Mouse (Mus musculus) gastrocnemius, postnatal 14 days (tissue): ENCODE data around the gene B4galt1. TPM values are rescaled to one million over a fixed set of nuclear protein-coding genes. Genes with fewer than 3 reads are reported as not detected.
A peak's percentile ranks its signal among the peaks of the same experiment; 100 is the strongest.

ENCODE experiments used
- DNase-seq: peaks from one replicate; pipeline ENCODE4 v3.0.0; 2021; ENCODE audit warnings: mixed read lengths
- intact Hi-C: fragments of 180-260 bp; cut with DNase I; formaldehyde crosslinking; loops from one replicate; pipeline ENCODE4 v1.15.1; 2025; ENCODE audit warnings: low total_unique reads
- total RNA-seq, 2 experiments: library from RNA; stranded (reverse); gene quantifications; 2 replicates each; pipeline ENCODE4 v1.2.3; 2021

Gene B4galt1
- total RNA-seq, 2 experiments from 2014 or later: 36.3 to 38.8 TPM

DNA sequence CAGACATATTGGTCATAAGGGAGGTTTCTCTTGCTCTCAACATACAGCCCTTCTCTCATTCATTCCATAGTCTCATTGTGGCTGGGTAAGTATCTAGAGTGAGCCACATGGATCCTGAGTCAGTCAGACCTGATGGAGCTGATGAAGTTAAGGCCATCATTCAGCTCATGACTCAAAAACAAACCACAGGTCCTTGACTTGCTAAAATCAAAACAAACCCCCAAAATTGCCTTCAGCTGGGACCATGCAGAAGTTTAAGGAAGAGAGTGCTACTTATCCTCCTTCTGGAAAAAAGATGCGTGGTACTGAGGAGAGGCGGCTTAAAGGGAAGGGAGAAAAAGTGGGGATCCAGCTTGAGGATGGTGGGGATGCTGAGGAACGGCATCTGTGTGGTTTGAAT is 58.0 kb downstream of the B4galt1 start:
- intact Hi-C loops: no loop called here

GRCm38 (mm10) chr4:40794320-40794719 is 59.5 kb downstream of the B4galt1 start:
- intact Hi-C loops: no loop called here
- DNase-seq: no peak

More for the DNA sequence above, 58.0 kb downstream of the B4galt1 start:
- no peak for DNase-seq

DNA sequence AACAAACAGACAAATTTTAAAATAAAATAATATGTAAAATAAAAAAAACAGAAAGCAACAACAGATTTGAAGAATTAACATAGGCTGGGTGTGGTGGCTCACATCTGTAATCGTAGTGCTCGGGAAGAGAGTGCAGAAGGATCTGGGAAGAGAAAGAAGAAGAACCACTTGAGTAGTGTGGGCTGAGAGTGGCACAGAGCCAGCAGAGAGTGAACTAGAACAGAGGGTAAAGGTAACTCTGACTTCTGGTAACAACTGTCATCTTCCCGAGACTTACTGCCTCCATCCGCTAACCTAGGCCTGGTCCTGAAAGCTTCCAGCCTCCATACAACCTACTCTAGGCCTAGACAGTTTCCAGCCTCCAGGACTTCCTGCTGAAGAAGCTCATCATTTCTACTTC is 62.6 kb downstream of the B4galt1 start:
- intact Hi-C loops: no loop called here
- DNase-seq: no peak

DNA sequence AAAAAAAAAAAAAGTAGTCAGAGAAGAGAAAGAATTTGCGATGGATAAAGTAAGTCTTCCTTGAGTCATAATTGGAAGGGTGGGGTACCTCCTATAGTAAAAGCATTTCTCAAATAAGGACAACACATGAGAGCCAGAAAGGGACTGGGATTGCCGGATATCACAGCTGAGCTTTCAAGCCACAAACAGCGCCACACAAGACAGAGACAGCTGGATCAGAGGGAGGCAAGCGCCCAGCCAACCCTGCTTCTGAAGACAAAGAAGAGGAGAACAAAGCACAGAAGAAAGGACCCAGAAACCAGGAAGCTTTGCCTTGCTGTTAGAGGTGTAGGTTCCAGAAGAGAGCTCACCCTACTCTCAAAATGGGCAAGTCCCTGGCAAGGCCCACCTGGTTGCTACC is 67.2 kb downstream of the B4galt1 start:
- no peak for DNase-seq

DNA sequence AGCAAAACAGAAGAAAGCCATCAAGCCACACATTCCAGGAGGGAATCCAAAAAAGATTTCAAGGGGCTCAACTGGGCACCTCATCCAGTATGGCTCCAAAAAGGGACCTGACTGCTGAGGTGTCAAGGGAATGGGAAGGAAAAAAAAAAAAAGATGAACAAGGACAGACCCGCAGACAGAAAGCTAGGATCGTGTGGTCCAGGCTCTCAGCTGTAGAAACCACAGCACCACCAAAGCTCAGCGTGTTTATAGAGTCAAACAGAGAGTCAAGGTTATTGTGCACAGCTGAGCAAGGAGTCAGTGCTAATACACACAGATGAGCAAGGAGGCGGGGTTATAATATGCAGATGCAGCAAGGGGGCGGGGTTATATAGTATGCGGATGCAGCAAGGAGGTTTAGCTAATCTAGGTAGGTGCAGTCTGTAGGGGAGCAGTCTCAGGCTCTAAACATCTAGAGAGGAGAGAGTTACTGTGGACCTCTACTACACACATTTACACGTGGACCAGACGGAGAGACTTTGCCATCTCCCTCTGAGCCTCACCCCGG is 68.1 kb downstream of the B4galt1 start:
- DNase-seq: no peak
- intact Hi-C loops: no loop called here

More for the DNA sequence above, 67.2 kb downstream of the B4galt1 start:
- intact Hi-C loops: no loop called here

GRCm38 (mm10) chr4:40784556-40785169 is 69.1 kb downstream of the B4galt1 start:
- peak; percentile 53 for DNase-seq
- intact Hi-C loops: no loop called here

DNA sequence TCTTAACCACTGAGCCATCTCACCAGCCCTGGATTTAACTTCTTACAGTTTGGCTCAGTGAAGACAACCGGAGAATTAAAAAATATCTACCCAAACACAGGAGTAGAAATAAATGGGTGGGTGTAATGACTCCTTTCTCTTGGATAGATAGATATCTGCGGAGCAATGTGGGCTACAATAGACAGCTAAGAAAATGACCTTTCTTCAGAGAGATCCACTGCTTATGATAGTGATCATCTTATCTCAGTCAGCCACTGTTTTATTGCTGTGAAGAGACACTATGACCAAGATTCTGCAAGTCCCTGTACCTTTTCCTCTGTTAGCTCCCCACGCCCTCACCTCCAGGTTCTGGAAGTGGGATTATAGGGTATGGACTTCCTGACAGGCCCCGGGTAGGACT is 70.8 kb downstream of the B4galt1 start:
- intact Hi-C loops: no loop called here

DNA sequence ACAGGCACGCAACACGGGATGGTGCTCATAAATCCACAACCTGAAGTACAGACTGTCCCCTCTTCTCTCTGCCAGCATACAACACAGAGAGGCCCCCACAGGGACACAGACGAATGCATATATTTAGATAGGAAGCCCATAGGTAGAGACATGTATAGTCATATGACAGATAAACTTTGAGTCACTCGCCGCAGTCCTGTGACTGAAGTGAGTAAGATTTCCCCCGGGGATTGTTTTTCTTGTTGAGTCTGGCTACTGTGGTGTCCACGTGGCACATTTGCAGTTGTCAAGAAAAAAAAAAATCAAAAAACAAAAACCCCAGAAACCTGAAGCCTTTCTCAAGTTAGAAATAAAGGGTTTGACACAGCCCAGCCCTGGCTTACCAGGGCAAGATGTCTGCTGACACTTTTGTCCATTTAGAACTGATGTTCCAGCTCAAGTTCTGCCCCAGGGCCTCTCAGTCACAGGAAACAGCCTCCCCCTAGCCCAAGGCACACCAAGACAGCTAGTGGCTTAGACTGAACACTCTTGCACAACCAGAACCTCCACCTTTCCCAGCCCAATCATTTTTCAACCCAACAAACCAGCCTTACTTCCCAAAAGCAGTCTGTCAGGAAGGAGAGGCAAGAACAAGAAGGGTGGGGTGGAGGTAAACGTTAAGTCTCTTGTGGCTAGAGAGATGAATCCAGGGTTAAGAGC is 71.9 kb downstream of the B4galt1 start:
- intact Hi-C loops: no loop called here
- no peak for DNase-seq

More for the DNA sequence above, 70.8 kb downstream of the B4galt1 start:
- DNase-seq: no peak

- intact Hi-C loops: no loop called here
- DNase-seq: no peak
Observed at GRCm38 (mm10) chr4:40781143-40781542, 72.7 kb downstream of the B4galt1 start.

- no peak for DNase-seq
- intact Hi-C loops: no loop called here
Observed at GRCm38 (mm10) chr4:40778656-40779055, 75.1 kb downstream of the B4galt1 start.

DNA sequence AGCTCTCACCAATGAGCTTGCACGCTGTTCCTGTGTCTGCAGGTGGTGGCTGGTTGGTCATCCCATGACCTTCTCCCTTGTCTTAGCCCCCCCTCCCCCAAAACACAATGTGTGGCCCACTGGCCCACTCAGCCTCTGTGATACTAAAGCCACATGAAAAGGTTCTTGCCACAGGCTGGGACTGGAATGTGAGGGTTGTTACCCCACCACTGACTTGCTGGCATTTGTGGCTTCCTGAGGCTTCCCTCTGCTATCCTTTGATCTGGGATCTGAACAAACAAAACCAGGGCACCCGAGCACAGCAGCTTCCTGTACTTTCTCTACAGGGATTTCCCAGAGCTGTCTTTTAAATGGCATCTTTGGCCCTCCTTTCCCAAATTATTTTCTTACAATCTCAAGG is 76.7 kb downstream of the B4galt1 start:
- intact Hi-C loops: loop anchor here (2.0 kb wide), 1 partner anchor 128 kb away; no protein-coding TSS in a partner anchor
- no peak for DNase-seq

- intact Hi-C loops: loop anchor here (2.0 kb wide), 1 partner anchor 128 kb away; no protein-coding TSS in a partner anchor
- DNase-seq: no peak
Observed at GRCm38 (mm10) chr4:40776416-40776815, 77.4 kb downstream of the B4galt1 start.

DNA sequence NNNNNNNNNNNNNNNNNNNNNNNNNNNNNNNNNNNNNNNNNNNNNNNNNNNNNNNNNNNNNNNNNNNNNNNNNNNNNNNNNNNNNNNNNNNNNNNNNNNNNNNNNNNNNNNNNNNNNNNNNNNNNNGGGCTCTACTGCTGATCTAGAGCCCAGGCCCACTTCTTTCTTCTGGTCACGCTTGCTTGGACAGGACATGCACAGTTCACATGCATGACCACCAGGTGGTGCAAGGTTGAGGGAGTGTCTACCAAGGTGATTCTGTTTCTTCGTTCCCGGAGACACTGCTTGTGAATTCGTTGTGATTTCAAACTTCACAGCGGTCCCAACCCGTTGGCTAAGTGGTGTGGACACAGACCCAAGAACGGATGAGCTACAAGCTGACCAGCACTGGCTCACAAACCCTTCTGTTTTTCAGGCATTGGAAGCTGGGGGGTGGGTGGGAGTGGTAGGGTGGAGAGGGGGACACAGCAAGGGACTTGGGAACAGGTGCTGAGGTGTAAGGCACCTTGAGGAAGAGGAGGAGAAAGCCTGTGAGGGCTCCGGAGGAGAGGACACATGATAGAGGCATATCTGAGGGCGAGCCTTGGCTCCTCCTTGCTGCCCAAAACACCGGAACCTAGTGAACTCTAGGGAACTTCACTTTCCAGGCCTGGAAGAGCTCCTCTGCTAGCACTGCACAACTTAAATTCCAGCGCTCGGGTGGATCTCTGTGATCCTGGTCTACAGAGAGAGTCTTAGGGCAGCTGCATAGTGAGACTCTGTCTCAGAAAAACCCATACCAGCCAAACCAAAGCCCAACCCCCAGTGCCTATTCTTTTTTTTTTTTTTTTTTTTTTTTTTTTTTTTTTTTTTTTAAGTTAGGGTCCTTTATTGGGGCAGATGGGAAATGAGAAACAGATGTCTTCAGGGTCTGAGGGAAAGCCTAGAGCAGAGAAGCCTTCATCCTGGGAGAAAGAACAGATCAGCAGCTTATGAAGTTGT is 79.2 kb downstream of the B4galt1 start:
- DNase-seq: peak; percentile 80
- intact Hi-C loops: no loop called here

DNA sequence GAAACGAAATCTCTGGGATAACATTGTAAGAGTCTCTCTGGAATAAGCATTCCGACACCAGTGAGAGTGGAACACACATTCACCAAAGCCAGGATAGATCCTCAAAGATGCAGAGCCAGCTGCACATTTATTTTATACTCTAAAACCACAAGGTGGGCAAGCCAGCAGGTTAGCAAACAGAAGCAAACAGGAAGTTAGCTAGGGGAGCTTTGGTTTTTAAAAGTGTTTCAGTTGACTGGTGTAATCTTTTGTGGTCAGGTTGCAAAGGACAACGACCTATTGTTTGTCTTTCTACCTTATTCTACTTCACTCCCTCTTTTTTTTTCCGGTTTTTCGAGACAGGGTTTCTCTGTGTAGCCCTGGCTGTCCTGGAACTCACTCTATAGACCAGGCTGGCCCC is 93.9 kb downstream of the B4galt1 start:
- DNase-seq: no peak
- intact Hi-C loops: no loop called here

DNA sequence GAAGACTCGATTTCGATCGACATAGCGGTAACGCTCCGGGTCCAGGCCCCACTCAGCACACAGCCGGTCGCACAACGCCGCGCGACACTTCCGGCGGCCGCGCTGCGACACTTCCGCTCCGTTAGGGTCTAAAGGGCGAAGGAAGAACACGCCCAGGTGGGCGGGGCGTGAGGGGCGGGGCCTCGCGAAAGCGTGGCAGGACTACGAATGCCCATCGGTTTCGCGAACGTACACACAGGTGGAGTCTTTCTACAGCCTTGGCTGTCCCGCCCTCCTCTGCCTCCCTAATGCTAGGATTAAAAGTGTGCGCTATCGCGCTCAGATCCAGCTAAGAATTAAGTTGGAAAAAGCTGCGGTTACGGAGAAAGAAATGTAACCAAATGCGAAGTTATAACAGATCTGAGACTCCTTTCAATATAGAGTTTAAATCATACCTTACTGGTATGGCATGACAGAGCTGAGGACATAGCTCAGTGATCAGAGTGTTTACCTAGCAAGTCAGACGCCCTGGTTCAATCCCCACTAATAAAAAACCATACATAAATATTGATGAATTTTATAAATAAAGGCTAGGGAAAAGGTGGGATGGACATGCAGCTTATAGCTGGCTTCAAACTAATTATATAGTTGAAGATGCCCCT is 95.9 kb downstream of the B4galt1 start, which contains the start of gene Smu1:
Gene Smu1, minus strand, starts transcription at position 144 of the 641 bp plus-strand sequence.
- intact Hi-C loops: no loop called here
- DNase-seq: peak; percentile 96

DNA sequence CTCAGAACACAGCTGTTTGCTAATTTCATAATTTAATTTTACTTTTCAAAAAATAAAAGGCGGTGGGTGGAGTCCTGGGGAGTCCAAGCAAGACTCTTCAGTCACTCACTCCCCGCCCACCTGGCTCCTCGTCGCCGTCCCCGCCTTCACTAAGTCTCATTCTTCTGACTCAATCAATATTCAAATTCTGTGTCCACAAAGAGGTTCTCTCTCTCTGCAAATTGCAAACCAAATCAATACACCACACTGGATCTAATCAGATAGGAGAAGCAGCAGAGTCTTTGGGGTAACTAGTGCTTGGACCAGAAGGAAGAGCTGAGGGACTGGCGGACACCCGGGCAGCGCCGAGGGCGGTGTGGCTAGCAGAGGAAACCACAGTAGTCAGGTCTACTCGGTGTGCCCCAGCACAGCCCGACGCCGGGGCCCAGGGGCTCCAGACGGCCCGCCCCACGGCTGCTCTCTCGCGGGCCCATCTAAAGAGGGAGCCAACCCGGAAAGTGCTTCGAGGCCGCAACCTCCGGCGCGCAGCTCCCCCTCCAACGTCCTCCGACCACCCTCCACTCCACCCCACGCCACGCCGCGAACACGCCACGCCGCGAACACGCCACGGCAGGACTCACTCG is 96.5 kb downstream of the B4galt1 start:
- no peak for DNase-seq
- intact Hi-C loops: no loop called here
